Mouse (Mus musculus) heart, embryonic 13.5 days (tissue): ENCODE results near the gene Ppp4r3a. TPM values are rescaled to one million over a fixed set of nuclear protein-coding genes. Genes with fewer than 3 reads are reported as not detected.

ENCODE experiments used
- ATAC-seq: fragments of 200-750 bp; cut with Nextera tagmentation; 2 replicates; pipeline ENCODE4 v1.8.0; 2017; ENCODE audit warnings: moderate TSS enrichment; ENCODE audit not compliant: insufficient number of reproducible peaks, low FRiP score, low TSS enrichment; ENCODE audit errors: extremely low read depth
- H3K27ac ChIP-seq: fragments of 300-500 bp; sonication (generic); replicated peaks from 2 replicates; pipeline ENCODE4 v1.5.1; 2015; ENCODE audit warnings: moderate library complexity, mild to moderate bottlenecking, inconsistent platforms
- H3K27me3 ChIP-seq: fragments of 300-500 bp; sonication (generic); replicated peaks from 2 replicates; pipeline ENCODE4 v1.6.1; 2015; ENCODE audit warnings: mild to moderate bottlenecking, inconsistent platforms
- H3K36me3 ChIP-seq: fragments of 300-500 bp; sonication (generic); 2 replicates; pipeline ENCODE4 v1.6.1; 2015; ENCODE audit warnings: mild to moderate bottlenecking, inconsistent platforms
- H3K4me1 ChIP-seq: fragments of 300-500 bp; sonication (generic); 2 replicates; pipeline ENCODE4 v1.6.1; 2015; ENCODE audit warnings: inconsistent platforms
- H3K4me2 ChIP-seq: fragments of 300-500 bp; sonication (generic); 2 replicates; pipeline ENCODE4 v1.6.1; 2015; ENCODE audit warnings: inconsistent platforms, mild to moderate bottlenecking, moderate library complexity
- H3K4me3 ChIP-seq: fragments of 300-500 bp; sonication (generic); 2 replicates; pipeline ENCODE4 v1.5.1; 2015; ENCODE audit warnings: moderate library complexity, mild to moderate bottlenecking, inconsistent platforms
- H3K9ac ChIP-seq: fragments of 300-500 bp; sonication (generic); 2 replicates; pipeline ENCODE4 v1.6.1; 2015; ENCODE audit warnings: inconsistent platforms, mild to moderate bottlenecking, moderate library complexity
- H3K9me3 ChIP-seq: fragments of 300-500 bp; sonication (generic); 2 replicates; pipeline ENCODE4 v1.6.1; 2016; ENCODE audit warnings: inconsistent platforms
- WGBS: fragments of 180-500 bp; shearing (Covaris S2); methylation state at CpG from one replicate; pipeline ENCODE4 v1.1.7; 2015; ENCODE audit warnings: mixed read lengths; 5-methylcytosine and 5-hydroxymethylcytosine counted together
- microRNA counts: library from miRNA; unstranded; fragments of <30 nt; microRNA quantifications from one replicate; lab custom pipeline; 2016
- microRNA-seq: library from miRNA; unstranded; fragments of <30 nt; microRNA quantifications from one replicate; pipeline ENCODE4, GENCODE M21; 2016
- polyA plus RNA-seq: library from polyadenylated mRNA; unstranded; fragments of >200 nt; fragmentation: Nextera tagmentation; extraction: Ambion mirVana; gene quantifications from 2 replicates; pipeline ENCODE4 v1.2.1, GENCODE M21; 2015

Ppp4r3a gene
- polyA plus RNA-seq, 1 experiment from 2014 or later, result 24.2 TPM

- peaks cover 53% of the 10 kb centered on the region for H3K27me3 ChIP-seq
- no peak overlapping the region for H3K27ac ChIP-seq
- H3K9me3 ChIP-seq, result no peaks in the 10 kb centered on the region
- no peak overlapping the region for H3K4me2 ChIP-seq
- H3K9ac ChIP-seq, result no peak overlapping the region
- H3K4me3 ChIP-seq, result no peak overlapping the region
- H3K36me3 ChIP-seq, result no peaks in the 10 kb centered on the region
- peaks cover 3% of the 10 kb centered on the region; the same call in 1 of the 2 replicates for H3K4me1 ChIP-seq
- ATAC-seq, result no peak
- WGBS, result 61% methylated on average over 4 of the region's 4 CpGs
These were observed 93.7 kb downstream of the Ppp4r3a start for GRCm38 (mm10) chr12:100989780-100990288.

MicroRNAs encoded within 50 kb of the gene (microRNA counts, 519-probe panel; counts per million panel counts)
- microRNA mmu-miR-1190 (lab: Ali Mortazavi, UCI), result 209 counts per million, percentile 61 among the panel's probes with 10 or more counts

Small RNAs within 50 kb of the gene (microRNA-seq; reads per million reads assigned to microRNA genes)
- not detected for gene Mir1190

Other genes with a start within 250 kb of the Ppp4r3a start
- gene Gpr68, start 175.5 kb downstream of the Ppp4r3a start, polyA plus RNA-seq, result 5.9 and 6.0 TPM in 2 replicates
- gene Ccdc88c, start 54.6 kb downstream of the Ppp4r3a start, polyA plus RNA-seq, result 1.8 and 1.9 TPM in 2 replicates